Mouse (Mus musculus): ENCODE results near the gene Plekha4. TPM values are rescaled to one million over a fixed set of nuclear protein-coding genes. Genes with fewer than 3 reads are reported as not detected.
A peak's percentile ranks its signal among the peaks of the same experiment; 100 is the strongest.

Plekha4 gene
- polyA plus RNA-seq, 1 experiment = 1.2 TPM

- Histone ChIP-seq H3K4me3 (replicated peaks; ENCODE audit: insufficient read depth, low read depth, low read length) (peak overlapping the region; percentile 21), H3K4me1 (ENCODE audit: control insufficient read depth, insufficient read depth, low read length) (peaks cover 6% of the 10 kb centered on the region; the same call in 1 of the 2 replicates), H3K27me3 (ENCODE audit: control insufficient read depth, insufficient read depth, low read length) (no peaks in the 10 kb centered on the region), H3K27ac (ENCODE audit: insufficient read depth, low read length) (peak overlapping the region; percentile 75)
- DNase-seq = no peak
- 83% methylated on average over 10 of the region's 10 CpGs for WGBS
- no peak for TF ChIP-seq POLR2A (IDR thresholded peaks at IDR 0.05; ENCODE audit: borderline replicate concordance, insufficient read depth, low read length)
- TF ChIP-seq CTCF (IDR thresholded peaks at IDR 0.05; ENCODE audit: borderline replicate concordance, insufficient read depth, low read depth, low read length) = no peak
These were observed 42.7 kb downstream of the Plekha4 start for GRCm38 (mm10) chr7:45568601-45569473.

GRCm38 (mm10) chr7:45570103-45570741 lies 44.1 kb downstream of the Plekha4 start, which contains the start of gene Bcat2:
Gene Bcat2, plus strand, starts transcription at chr7:45570153.
- no peaks in the 10 kb centered on the region for H3K27me3 ChIP-seq (ENCODE audit: control insufficient read depth, insufficient read depth, low read length)
- H3K4me1 ChIP-seq (ENCODE audit: control insufficient read depth, insufficient read depth, low read length) = peaks cover 6% of the 10 kb centered on the region; the same call in 1 of the 2 replicates
- TF ChIP-seq POLR2A (IDR thresholded peaks at IDR 0.05; ENCODE audit: borderline replicate concordance, insufficient read depth, low read length) = peak; percentile 62
- TF ChIP-seq CTCF (IDR thresholded peaks at IDR 0.05; ENCODE audit: borderline replicate concordance, insufficient read depth, low read depth, low read length) = no peak
- H3K4me3 ChIP-seq (replicated peaks; ENCODE audit: insufficient read depth, low read depth, low read length) = peak within 1 kb of the TSS; percentile 72
- peak within 1 kb of the TSS; percentile 34 for H3K27ac ChIP-seq (ENCODE audit: insufficient read depth, low read length)
- DNase-seq = peak; percentile 81
- WGBS = 1% methylated on average over 42 of the region's 42 CpGs

- H3K27me3 ChIP-seq (ENCODE audit: control insufficient read depth, insufficient read depth, low read length) = no peaks in the 10 kb centered on the region
- H3K4me1 ChIP-seq (ENCODE audit: control insufficient read depth, insufficient read depth, low read length) = peaks cover 6% of the 10 kb centered on the region; the same call in 1 of the 2 replicates
- no peak overlapping the region for H3K4me3 ChIP-seq (replicated peaks; ENCODE audit: insufficient read depth, low read depth, low read length)
- TF ChIP-seq CTCF (IDR thresholded peaks at IDR 0.05; ENCODE audit: borderline replicate concordance, insufficient read depth, low read depth, low read length) (no peak), POLR2A (IDR thresholded peaks at IDR 0.05; ENCODE audit: borderline replicate concordance, insufficient read depth, low read length) (no peak)
- H3K27ac ChIP-seq (ENCODE audit: insufficient read depth, low read length) = no peak overlapping the region
- DNase-seq = no peak
- WGBS = 39% methylated on average over 1 of the region's 1 CpGs
These were observed 45.8 kb downstream of the Plekha4 start for GRCm38 (mm10) chr7:45571966-45572365.

- Histone ChIP-seq H3K27me3 (ENCODE audit: control insufficient read depth, insufficient read depth, low read length) (no peaks in the 10 kb centered on the region), H3K4me3 (replicated peaks; ENCODE audit: insufficient read depth, low read depth, low read length) (no peak overlapping the region), H3K27ac (ENCODE audit: insufficient read depth, low read length) (no peak overlapping the region), H3K4me1 (ENCODE audit: control insufficient read depth, insufficient read depth, low read length) (no peaks in the 10 kb centered on the region)
- no peak for DNase-seq
- 73% methylated on average over 8 of the region's 8 CpGs for WGBS
- TF ChIP-seq POLR2A (IDR thresholded peaks at IDR 0.05; ENCODE audit: borderline replicate concordance, insufficient read depth, low read length) = no peak
- no peak for TF ChIP-seq CTCF (IDR thresholded peaks at IDR 0.05; ENCODE audit: borderline replicate concordance, insufficient read depth, low read depth, low read length)
These were observed 47.8 kb downstream of the Plekha4 start for GRCm38 (mm10) chr7:45573954-45574353.

GRCm38 (mm10) chr7:45574472-45575379 lies 48.6 kb downstream of the Plekha4 start:
- Histone ChIP-seq H3K4me1 (ENCODE audit: control insufficient read depth, insufficient read depth, low read length) (no peaks in the 10 kb centered on the region), H3K27me3 (ENCODE audit: control insufficient read depth, insufficient read depth, low read length) (no peaks in the 10 kb centered on the region), H3K4me3 (replicated peaks; ENCODE audit: insufficient read depth, low read depth, low read length) (no peak overlapping the region), H3K27ac (ENCODE audit: insufficient read depth, low read length) (no peak overlapping the region)
- DNase-seq = no peak
- WGBS = 82% methylated on average over 15 of the region's 15 CpGs
- TF ChIP-seq POLR2A (IDR thresholded peaks at IDR 0.05; ENCODE audit: borderline replicate concordance, insufficient read depth, low read length) (no peak), CTCF (IDR thresholded peaks at IDR 0.05; ENCODE audit: borderline replicate concordance, insufficient read depth, low read depth, low read length) (no peak)

GRCm38 (mm10) chr7:45585923-45586322 lies 59.8 kb downstream of the Plekha4 start:
- TF ChIP-seq CTCF (IDR thresholded peaks at IDR 0.05; ENCODE audit: borderline replicate concordance, insufficient read depth, low read depth, low read length) (no peak), POLR2A (IDR thresholded peaks at IDR 0.05; ENCODE audit: borderline replicate concordance, insufficient read depth, low read length) (no peak)
- Histone ChIP-seq H3K4me1 (ENCODE audit: control insufficient read depth, insufficient read depth, low read length) (no peaks in the 10 kb centered on the region), H3K27me3 (ENCODE audit: control insufficient read depth, insufficient read depth, low read length) (no peaks in the 10 kb centered on the region), H3K4me3 (replicated peaks; ENCODE audit: insufficient read depth, low read depth, low read length) (no peak overlapping the region), H3K27ac (ENCODE audit: insufficient read depth, low read length) (no peak overlapping the region)
- WGBS = 71% methylated on average over 6 of the region's 6 CpGs
- DNase-seq = no peak

All from cerebellum, adult 2 months (tissue).